Mouse (Mus musculus) neural tube, embryonic 11.5 days (tissue): ENCODE data around the gene Slc7a1. TPM values are rescaled to one million over a fixed set of nuclear protein-coding genes. Genes with fewer than 3 reads are reported as not detected.

Source experiments
- ATAC-seq: fragments of 200-750 bp; cut with Nextera tagmentation; 2 replicates; pipeline ENCODE4 v1.8.0; 2017; ENCODE audit warnings: moderate number of reproducible peaks, mild to moderate bottlenecking, moderate TSS enrichment, moderate library complexity; ENCODE audit not compliant: insufficient read depth, low FRiP score, low TSS enrichment
- DNase-seq: peaks from one replicate; pipeline ENCODE4 v3.0.0-alpha.2; 2015; ENCODE audit warnings: low spot score
- H3K27ac ChIP-seq: fragments of 300-500 bp; sonication (generic); 2 replicates; pipeline ENCODE4 v1.5.1; 2014; ENCODE audit warnings: low read depth, mild to moderate bottlenecking, low read length
- H3K27me3 ChIP-seq: fragments of 300-500 bp; sonication (generic); 2 replicates; pipeline ENCODE4 v1.6.1; 2014; ENCODE audit warnings: mild to moderate bottlenecking, low read length, mixed read lengths; ENCODE audit not compliant: control insufficient read depth, insufficient read depth
- H3K36me3 ChIP-seq: fragments of 300-500 bp; sonication (generic); 2 replicates; pipeline ENCODE4 v1.6.1; 2014; ENCODE audit warnings: mild to moderate bottlenecking, low read length, moderate library complexity, mixed read lengths; ENCODE audit not compliant: control insufficient read depth, insufficient read depth
- H3K4me1 ChIP-seq: fragments of 300-500 bp; sonication (generic); 2 replicates; pipeline ENCODE4 v1.6.1; 2014; ENCODE audit warnings: low read length, mixed read lengths; ENCODE audit not compliant: control insufficient read depth, insufficient read depth
- H3K4me2 ChIP-seq: fragments of 300-500 bp; sonication (generic); 2 replicates; pipeline ENCODE4 v1.6.1; 2014; ENCODE audit warnings: low read depth, mild to moderate bottlenecking, moderate library complexity
- H3K4me3 ChIP-seq: fragments of 300-500 bp; sonication (generic); 2 replicates; pipeline ENCODE4 v1.5.1; 2014; ENCODE audit warnings: low read depth, low read length
- H3K9ac ChIP-seq: fragments of 300-500 bp; sonication (generic); 2 replicates; pipeline ENCODE4 v1.6.1; 2014; ENCODE audit warnings: mild to moderate bottlenecking, low read length
- H3K9me3 ChIP-seq: fragments of 300-500 bp; sonication (generic); 2 replicates; pipeline ENCODE4 v1.6.1; 2016; ENCODE audit warnings: low read length; ENCODE audit not compliant: control insufficient read depth
- WGBS: fragments of 180-500 bp; shearing (Covaris S2); extraction: QIAGEN DNeasy Blood & Tissue Kit; methylation state at CpG from one replicate; pipeline ENCODE4 v1.1.7; 2014; 5-methylcytosine and 5-hydroxymethylcytosine counted together
- polyA plus RNA-seq: library from polyadenylated mRNA; unstranded; fragments of >200 nt; fragmentation: Nextera tagmentation; extraction: Ambion mirVana; gene quantifications from 2 replicates; pipeline ENCODE4 v1.2.1, GENCODE M21; 2014

The Slc7a1 gene
- polyA plus RNA-seq, 1 experiment from 2014 or later, result 27.1 TPM

DNA sequence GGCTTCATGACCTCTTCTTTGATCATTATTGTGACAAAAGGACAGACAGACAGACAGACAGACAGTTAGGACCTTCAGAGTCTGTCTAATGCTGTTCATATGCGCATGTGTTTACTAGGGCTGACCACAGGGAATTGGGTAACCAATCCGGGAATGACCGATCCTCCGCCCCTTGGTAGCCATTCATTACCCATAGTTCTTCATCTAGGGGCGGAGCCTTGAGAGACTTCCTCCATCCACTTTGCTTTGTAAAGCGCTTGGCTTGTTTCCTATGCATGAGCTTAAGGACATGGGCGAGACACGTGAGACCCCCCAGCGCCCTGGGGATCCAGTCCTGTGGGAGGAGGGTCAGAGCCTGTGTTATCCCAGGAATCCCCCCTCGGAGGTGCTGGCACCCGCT, 96.7 kb downstream of the Slc7a1 start:
- H3K4me3 ChIP-seq, result no peak overlapping the region
- 87% methylated on average over 11 of the region's 11 CpGs for WGBS
- DNase-seq (peak; percentile 8), ATAC-seq (no peak)
- no peaks in the 10 kb centered on the region for H3K4me1 ChIP-seq
- H3K36me3 ChIP-seq, result no peaks in the 10 kb centered on the region
- no peak overlapping the region for H3K27ac ChIP-seq
- H3K27me3 ChIP-seq, result no peaks in the 10 kb centered on the region
- no peak overlapping the region for H3K9ac ChIP-seq
- H3K4me2 ChIP-seq, result no peak overlapping the region
- no peaks in the 10 kb centered on the region for H3K9me3 ChIP-seq

DNA sequence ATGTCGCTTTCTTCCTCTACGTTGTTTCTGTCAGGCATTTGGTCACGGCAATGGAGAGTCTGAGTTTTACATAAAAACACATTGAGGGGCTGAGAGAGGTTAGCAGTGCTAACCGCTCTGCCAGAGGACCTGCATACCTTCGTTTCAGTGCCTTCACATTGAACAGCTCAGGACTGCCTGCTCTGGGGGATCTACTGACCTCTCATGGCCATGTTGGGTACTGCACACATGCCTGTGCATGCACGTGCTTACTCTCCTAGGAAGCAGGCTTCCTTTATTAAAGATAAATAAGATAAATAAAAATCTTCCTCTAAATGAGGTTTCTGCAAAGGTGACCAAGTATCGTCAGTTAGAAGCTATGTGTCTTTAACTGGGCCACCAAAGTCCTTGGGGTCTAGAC, 106.4 kb downstream of the Slc7a1 start:
- Histone ChIP-seq H3K9ac (no peak overlapping the region), H3K36me3 (no peaks in the 10 kb centered on the region), H3K27ac (no peak overlapping the region), H3K27me3 (no peaks in the 10 kb centered on the region), H3K9me3 (no peaks in the 10 kb centered on the region), H3K4me1 (no peaks in the 10 kb centered on the region), H3K4me2 (no peak overlapping the region), H3K4me3 (no peak overlapping the region)
- WGBS, result 84% methylated on average over 7 of the region's 7 CpGs
- no peak for ATAC-seq
- peak; percentile 26 for DNase-seq

GRCm38 (mm10) chr5:148292862-148293261, 106.8 kb downstream of the Slc7a1 start:
- Histone ChIP-seq H3K4me2 (no peak overlapping the region), H3K27me3 (no peaks in the 10 kb centered on the region), H3K9ac (no peak overlapping the region), H3K4me1 (no peaks in the 10 kb centered on the region), H3K36me3 (no peaks in the 10 kb centered on the region), H3K4me3 (no peak overlapping the region), H3K27ac (no peak overlapping the region), H3K9me3 (no peaks in the 10 kb centered on the region)
- DNase-seq (no peak), ATAC-seq (no peak)
- WGBS, result 83% methylated on average over 7 of the region's 7 CpGs

- Histone ChIP-seq H3K36me3 (no peaks in the 10 kb centered on the region), H3K9ac (no peak overlapping the region), H3K9me3 (no peaks in the 10 kb centered on the region), H3K4me3 (no peak overlapping the region), H3K27ac (no peak overlapping the region), H3K27me3 (no peaks in the 10 kb centered on the region), H3K4me2 (no peak overlapping the region), H3K4me1 (no peaks in the 10 kb centered on the region)
- no peak for ATAC-seq
- DNase-seq, result no peak
- 65% methylated on average over 7 of the region's 7 CpGs for WGBS
Observed at GRCm38 (mm10) chr5:148289951-148290350, 109.8 kb downstream of the Slc7a1 start.

DNA sequence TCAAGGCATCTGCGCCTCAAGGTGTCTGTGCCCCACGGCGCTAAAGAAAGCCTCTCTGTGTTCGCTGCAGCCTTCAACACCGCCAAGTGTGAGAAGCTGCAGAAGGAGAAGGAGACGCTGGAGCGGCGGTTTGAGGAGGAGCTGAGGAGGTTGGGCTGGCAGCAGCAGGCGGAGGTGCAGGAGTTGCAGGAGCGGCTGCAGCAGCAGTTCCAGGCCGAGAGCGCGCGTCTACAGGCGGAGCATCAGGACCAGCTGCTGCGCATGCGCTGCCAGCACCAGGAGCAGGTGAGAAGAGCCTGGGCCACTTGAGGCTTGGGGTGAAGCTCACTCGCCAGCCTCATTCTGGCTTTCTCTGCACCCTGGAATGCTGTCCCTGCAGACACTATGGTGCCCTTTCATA, 110.9 kb downstream of the Slc7a1 start:
- H3K9me3 ChIP-seq, result no peaks in the 10 kb centered on the region
- no peaks in the 10 kb centered on the region for H3K36me3 ChIP-seq
- H3K27ac ChIP-seq, result no peak overlapping the region
- no peaks in the 10 kb centered on the region for H3K4me1 ChIP-seq
- no peaks in the 10 kb centered on the region for H3K27me3 ChIP-seq
- no peak overlapping the region for H3K9ac ChIP-seq
- no peak overlapping the region for H3K4me2 ChIP-seq
- WGBS, result 73% methylated on average over 18 of the region's 18 CpGs
- no peak overlapping the region for H3K4me3 ChIP-seq
- DNase-seq, result no peak
- ATAC-seq, result no peak

DNA sequence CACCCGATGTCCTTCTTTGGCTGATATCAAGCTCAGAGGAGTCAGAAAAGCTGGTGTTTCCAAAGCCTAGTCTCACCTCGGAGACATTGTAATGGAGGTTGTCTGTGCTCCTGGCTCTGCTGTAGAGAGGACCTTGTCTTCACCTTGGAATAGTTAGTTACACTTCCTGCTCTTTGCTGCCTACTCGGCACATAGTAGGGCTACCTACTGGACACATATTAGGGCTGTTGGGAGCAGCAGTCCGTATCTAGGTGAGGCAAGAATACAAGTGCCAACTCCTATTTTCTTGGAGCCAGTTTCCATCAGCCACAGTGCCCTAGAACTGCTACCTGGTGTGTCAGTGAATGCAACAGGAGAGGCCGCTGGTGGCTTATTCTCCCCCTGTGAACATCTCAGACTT, 112.2 kb downstream of the Slc7a1 start:
- 88% methylated on average over 5 of the region's 5 CpGs for WGBS
- H3K36me3 ChIP-seq, result no peaks in the 10 kb centered on the region
- DNase-seq (no peak), ATAC-seq (no peak)
- no peak overlapping the region for H3K4me2 ChIP-seq
- H3K4me1 ChIP-seq, result no peaks in the 10 kb centered on the region
- no peak overlapping the region for H3K27ac ChIP-seq
- no peaks in the 10 kb centered on the region for H3K9me3 ChIP-seq
- H3K27me3 ChIP-seq, result no peaks in the 10 kb centered on the region
- no peak overlapping the region for H3K4me3 ChIP-seq
- no peak overlapping the region for H3K9ac ChIP-seq

- Histone ChIP-seq H3K36me3 (no peaks in the 10 kb centered on the region), H3K9ac (no peak overlapping the region), H3K27me3 (no peaks in the 10 kb centered on the region), H3K4me3 (no peak overlapping the region), H3K4me2 (no peak overlapping the region), H3K4me1 (no peaks in the 10 kb centered on the region), H3K9me3 (no peaks in the 10 kb centered on the region), H3K27ac (no peak overlapping the region)
- DNase-seq, result no peak
- no peak for ATAC-seq
- 93% methylated on average over 3 of the region's 3 CpGs for WGBS
Observed at GRCm38 (mm10) chr5:148283584-148283983, 116.1 kb downstream of the Slc7a1 start.

- Histone ChIP-seq H3K9ac (no peak overlapping the region), H3K9me3 (no peaks in the 10 kb centered on the region), H3K4me2 (no peak overlapping the region), H3K36me3 (no peaks in the 10 kb centered on the region), H3K27me3 (no peaks in the 10 kb centered on the region), H3K4me3 (no peak overlapping the region), H3K4me1 (no peaks in the 10 kb centered on the region), H3K27ac (no peak overlapping the region)
- ATAC-seq (no peak), DNase-seq (no peak)
- WGBS, result 86% methylated on average over 2 of the region's 2 CpGs
Observed at GRCm38 (mm10) chr5:148283177-148283576, 116.5 kb downstream of the Slc7a1 start.

DNA sequence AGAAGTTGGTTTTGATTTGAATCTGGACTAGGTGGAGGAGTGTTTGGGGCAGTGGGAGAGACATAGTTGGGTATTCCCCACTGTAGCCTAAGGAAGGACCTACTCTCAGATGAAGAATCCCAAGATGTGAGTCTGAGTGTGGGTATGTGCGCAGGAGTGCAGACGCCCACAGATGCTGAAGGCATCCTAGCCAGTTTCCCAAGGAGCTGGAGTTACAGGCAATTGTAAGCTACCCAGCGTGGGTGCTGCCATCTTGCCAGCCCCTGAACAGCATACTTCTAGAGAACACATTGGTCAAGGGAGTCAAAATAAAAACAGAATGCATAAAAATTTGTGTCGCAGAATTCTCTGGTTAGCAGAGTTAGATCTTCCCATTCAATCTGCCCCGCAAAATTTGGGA, 117.1 kb downstream of the Slc7a1 start:
- no peak for DNase-seq
- Histone ChIP-seq H3K4me3 (no peak overlapping the region), H3K4me2 (no peak overlapping the region), H3K9me3 (no peaks in the 10 kb centered on the region), H3K36me3 (no peaks in the 10 kb centered on the region), H3K27ac (no peak overlapping the region), H3K9ac (no peak overlapping the region), H3K4me1 (no peaks in the 10 kb centered on the region), H3K27me3 (no peaks in the 10 kb centered on the region)
- 94% methylated on average over 5 of the region's 5 CpGs for WGBS
- no peak for ATAC-seq
